Mouse (Mus musculus) CD4-positive, CD25-positive, alpha-beta regulatory T cell, adult 4 months (primary cell): ENCODE data around the gene A630089N07Rik. TPM values are rescaled to one million over a fixed set of nuclear protein-coding genes. Genes with fewer than 3 reads are reported as not detected.
"Not testable (repeated sequence)": the region's sequence is repeated elsewhere in the genome, so short reads cannot be mapped to it uniquely, and the experiment has no call there.

Source experiments
- ATAC-seq: one replicate; pipeline ENCODE4 v1.8.0; 2017
- polyA plus RNA-seq, 2 experiments: library from polyadenylated mRNA; unstranded; fragments of 100-300 nt; shearing (Covaris generic); gene quantifications; one replicate each; pipeline ENCODE4 v1.2.1; 2017

The A630089N07Rik gene
- polyA plus RNA-seq: 10 to 100 TPM; 18.8 to 21.6 TPM

DNA sequence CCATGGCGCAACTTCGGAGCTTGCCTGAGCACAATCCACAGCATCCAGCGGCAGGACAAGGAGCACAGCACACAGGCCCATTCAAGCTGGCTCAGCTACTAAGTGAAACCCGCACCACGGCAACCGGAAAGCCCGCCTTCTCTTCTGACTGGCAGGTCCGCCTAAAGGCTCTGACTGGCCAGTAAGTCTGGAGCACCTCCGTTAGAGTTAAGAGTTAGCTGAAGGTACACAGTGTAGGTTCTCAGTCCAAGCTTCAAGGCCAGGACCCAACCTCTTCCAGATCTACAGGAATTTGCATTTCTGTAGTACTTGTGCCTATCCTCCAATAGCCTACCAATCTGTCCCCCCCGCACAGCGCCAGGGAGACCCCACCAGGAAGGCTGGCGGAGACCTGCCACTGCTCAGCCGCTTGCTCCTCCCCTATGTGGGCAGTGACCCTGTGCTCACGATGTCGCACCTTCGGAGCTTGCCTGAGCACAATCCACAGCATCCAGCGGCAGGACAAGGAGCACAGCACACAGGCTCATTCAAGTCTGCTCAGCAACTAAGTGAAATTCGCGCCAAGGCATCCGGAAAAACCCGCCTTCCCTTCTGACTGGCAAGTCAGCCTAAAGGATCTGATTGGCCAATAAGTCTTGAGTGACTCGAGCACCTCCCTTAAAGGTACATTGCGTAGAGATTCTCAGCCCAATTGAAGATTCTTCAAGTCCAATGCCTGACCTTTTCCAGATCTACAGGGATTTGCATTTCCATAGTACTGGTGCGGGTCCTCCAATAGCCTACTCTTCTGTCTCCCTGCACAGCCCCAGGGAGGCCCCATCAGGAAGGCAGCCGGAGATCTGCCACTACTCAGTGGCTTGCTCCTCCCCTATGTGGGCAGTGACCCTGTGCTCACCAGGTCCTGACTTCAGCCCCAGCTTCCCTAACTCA, at the start of gene A630089N07Rik:
Gene A630089N07Rik, minus strand, starts transcription at position 562 of the 930 bp plus-strand sequence.
- peak; percentile 96 for ATAC-seq

- peak; percentile 58 for ATAC-seq
These were observed 24.9 kb upstream of the A630089N07Rik start for GRCm38 (mm10) chr16:98107109-98107508.

- peak; percentile 1 for ATAC-seq
These were observed 731 bp downstream of the A630089N07Rik start for GRCm38 (mm10) chr16:98081550-98081888.

DNA sequence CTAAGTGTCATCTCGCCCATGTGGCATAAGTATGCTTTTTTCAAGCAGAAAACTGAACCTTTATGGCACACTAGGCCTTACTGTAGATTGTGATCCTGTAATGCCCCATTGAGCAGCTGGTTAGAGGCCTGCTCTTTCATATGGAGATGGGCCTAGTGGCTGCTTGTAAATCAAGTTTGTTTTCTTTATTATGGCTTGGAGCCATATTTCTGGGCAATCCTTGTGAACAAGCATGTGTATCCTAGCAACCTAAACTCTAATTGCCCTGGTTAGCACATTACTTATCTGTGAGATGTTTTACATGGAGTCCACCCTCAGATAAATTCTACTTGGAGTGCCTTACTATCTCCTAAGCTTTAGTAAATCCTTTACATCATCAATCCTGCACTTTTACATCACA, 1.1 kb downstream of the A630089N07Rik start:
- not testable (repeated sequence) for ATAC-seq

- ATAC-seq: not testable (repeated sequence)
These were observed 2.9 kb downstream of the A630089N07Rik start for GRCm38 (mm10) chr16:98079382-98079781.

DNA sequence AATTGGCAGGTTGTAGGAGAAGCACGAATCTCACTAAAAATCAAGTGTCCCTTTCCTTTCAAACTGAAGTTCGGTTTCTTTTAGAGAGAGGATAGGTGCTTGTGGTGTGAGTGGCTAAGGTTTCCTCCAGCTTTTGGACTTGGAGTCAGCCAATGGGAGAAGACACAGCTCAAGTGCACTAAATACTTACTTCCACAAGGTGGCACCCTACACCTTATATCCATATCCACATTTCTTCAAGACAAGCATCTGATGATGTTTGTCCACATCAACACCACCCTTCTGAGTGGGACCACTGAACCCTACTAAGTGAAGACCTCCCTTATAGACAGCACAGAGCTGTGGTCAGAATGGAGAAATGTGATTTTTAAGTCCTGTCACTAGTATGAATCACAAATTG, 40.6 kb downstream of the A630089N07Rik start:
- peak; percentile 100 for ATAC-seq

GRCm38 (mm10) chr16:98034971-98035370, 47.3 kb downstream of the A630089N07Rik start:
- ATAC-seq: not testable (repeated sequence)

GRCm38 (mm10) chr16:98026186-98026585, 56.1 kb downstream of the A630089N07Rik start:
- ATAC-seq: not testable (repeated sequence)

DNA sequence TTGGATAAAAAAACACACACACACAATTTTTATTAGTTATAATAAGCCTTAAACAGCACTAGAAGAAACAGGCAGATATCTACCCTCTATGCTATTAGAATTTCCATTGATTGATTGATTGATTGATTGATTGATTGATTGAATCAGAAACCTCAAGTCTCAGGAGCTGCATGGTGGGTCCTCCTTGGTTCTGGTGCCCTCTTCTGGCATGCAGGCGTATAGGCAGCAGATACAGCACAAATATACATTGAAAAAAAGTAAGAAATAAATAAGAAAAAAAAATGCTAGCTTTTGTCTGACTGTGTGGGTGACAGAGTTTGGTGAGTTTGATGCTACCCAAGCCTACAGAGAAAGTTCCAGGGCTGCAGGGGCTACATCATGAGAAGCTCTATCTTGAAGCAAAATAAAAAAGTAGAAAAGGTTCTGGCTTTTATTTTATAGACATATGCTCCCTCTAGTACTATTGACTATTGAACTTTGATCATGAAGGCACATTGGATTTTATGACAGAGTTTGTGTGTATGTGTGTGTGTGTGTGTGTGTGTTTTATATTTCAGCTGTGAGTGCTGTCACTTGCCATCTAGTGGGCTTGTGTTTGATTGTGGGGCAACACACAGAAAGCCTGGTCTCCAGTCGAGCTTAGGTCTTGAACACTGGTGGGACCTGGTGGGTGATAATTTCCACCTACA, 59.4 kb downstream of the A630089N07Rik start:
- peak; percentile 69 for ATAC-seq

GRCm38 (mm10) chr16:98022081-98022480, 60.2 kb downstream of the A630089N07Rik start:
- no peak for ATAC-seq

DNA sequence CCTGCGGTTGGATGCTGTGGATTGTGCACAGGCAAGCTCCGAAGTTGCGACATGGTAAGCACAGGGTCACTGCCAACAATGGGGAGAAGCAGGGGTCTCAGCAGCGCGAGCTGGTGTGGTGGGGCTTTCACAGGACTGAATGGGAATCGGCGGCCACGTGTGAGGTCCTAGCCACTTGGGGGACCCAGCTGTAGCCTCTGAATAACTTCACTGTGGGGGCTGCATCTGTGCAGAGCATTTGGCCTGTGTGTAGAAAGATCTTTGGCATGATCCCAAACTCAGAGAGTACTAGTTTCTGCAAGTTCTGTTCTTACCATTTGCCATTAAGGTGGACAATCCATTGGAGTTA, 84.9 kb downstream of the A630089N07Rik start:
- ATAC-seq: not testable (repeated sequence)

GRCm38 (mm10) chr16:97996616-97997382, 85.5 kb downstream of the A630089N07Rik start, which contains the start of gene B230307C23Rik:
TSS of gene B230307C23Rik (plus strand) at chr16:97997315.
- ATAC-seq: peak; percentile 97

DNA sequence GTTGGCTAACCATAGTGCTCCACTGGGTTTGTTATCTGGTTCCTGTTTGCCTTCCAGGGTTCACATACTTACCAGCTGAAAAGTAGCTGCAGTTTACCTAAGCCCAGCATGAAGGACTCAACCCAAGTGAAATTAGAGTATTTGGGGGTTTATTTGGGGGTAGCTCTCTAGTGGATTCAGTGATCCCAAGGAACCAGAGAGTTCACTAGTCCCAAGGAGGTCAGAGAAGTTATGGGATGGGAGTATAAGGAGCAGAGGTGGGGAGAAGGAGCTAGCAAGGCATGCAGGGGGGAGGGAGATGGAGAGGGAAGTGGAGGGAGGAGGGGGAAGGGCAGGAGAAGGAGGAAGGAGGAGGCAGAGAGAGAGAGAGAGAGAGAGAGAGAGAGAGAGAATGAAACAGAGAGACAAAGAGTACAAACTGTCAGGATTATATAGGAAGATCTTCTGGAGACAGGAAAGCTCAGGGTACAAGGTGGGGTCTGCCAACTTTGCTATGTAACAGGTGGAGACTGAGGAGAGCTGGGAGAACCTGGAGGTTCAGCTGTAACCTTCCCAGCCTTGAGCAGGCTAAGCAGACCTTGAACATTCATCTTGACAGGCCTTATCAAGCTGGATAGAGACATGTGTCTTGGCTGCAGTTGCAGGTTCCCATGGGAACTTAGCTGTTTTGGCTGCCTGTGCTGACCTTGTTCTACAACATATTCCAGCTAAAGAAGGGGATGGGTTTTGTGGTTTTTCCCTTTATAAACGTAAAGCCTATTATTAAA, 86.2 kb downstream of the A630089N07Rik start:
- ATAC-seq: no peak

- not testable (repeated sequence) for ATAC-seq
These were observed 89.8 kb downstream of the A630089N07Rik start for GRCm38 (mm10) chr16:97992477-97992876.

DNA sequence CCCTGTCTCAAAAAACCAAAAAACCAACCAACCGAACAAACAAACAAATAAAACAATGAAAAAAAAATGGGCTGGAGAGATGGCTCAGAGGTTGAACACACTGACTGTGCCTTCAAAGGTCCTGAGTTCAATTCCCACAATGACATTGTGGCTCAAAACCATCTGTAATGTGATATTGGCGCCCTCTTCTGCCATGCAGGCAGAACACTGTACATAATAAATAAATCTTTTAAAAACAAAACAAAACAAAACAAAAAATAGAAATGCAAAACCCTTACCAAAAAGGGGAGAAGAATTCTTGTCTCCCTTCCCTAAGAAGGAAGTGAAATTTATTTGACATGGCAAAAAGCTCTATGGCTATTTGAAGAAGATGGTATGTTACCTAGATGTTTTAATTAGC, 90.7 kb downstream of the A630089N07Rik start:
- ATAC-seq: no peak

- ATAC-seq: no peak
These were observed 97.7 kb downstream of the A630089N07Rik start for GRCm38 (mm10) chr16:97984589-97984988.

- no peak for ATAC-seq
These were observed 100.9 kb downstream of the A630089N07Rik start for GRCm38 (mm10) chr16:97981362-97981761.

- ATAC-seq: no peak
These were observed 104.5 kb downstream of the A630089N07Rik start for GRCm38 (mm10) chr16:97977722-97978121.

- ATAC-seq: no peak
These were observed 105.0 kb downstream of the A630089N07Rik start for GRCm38 (mm10) chr16:97977277-97977676.

DNA sequence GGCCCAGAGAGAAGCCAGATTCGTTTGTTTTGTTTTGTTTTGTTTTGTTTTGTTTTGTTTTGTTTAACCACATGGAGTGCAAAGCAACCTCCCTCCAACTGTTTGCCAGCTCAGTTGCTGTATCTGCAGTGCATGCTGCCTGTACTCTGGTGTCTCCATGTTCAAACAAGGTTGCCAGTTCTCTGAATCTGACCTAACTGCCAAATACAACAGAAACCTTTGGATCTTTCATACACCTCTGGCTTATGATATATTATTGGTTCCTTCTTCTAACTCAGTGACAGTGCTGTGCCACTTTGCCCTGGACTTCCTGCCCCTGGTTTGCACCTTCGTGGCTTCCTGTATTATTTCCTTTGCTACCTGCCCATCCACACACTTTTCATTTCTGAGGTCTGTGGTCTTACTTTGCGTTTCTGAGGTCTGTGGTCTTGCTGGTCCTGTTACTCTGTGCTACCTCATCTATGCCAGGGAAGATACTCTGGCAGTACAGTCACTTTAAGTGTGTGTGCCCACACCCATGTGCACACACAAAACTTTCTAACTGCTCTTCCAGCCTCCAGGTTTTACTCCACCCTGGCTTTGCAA, 118.2 kb downstream of the A630089N07Rik start:
- ATAC-seq: peak; percentile 21

GRCm38 (mm10) chr16:97962151-97962948, 119.9 kb downstream of the A630089N07Rik start, which contains the start of the genes C2cd2 and Zbtb21:
TSS of gene C2cd2 (minus strand) at chr16:97962598.
TSS of gene Zbtb21 (minus strand) at chr16:97962622.
- peak; percentile 82 for ATAC-seq
